Mouse (Mus musculus) olfactory bulb, adult 2 months (tissue): ENCODE measurements at regions not wholly inside any gene's neighbourhood (a gene's known extent, or its start where the extent isn't known, plus 50 kb on each side); places are given as distances from the start of the nearest gene placed in this dataset.
"Not testable (repeated sequence)": the region's sequence is repeated elsewhere in the genome, so short reads cannot be mapped to it uniquely, and the experiment has no call there.

ENCODE experiments used
- H3K27ac ChIP-seq: fragments of 200-500 bp; 2 replicates; pipeline ENCODE4 v1.5.1; 2012; ENCODE audit warnings: low read depth, low read length; ENCODE audit not compliant: insufficient read depth
- H3K4me1 ChIP-seq: fragments of 200-500 bp; 2 replicates; pipeline ENCODE4 v1.6.1; 2012; ENCODE audit warnings: low read length; ENCODE audit not compliant: control insufficient read depth, insufficient read depth
- H3K4me3 ChIP-seq: fragments of 200-500 bp; 2 replicates; pipeline ENCODE4 v1.5.1; 2012; ENCODE audit warnings: mild to moderate bottlenecking, low read depth, low read length, moderate library complexity; ENCODE audit not compliant: insufficient read depth
- CTCF ChIP-seq: fragments of 200-500 bp; IDR thresholded peaks from 2 replicates; pipeline ENCODE4 v1.5.1; 2012; ENCODE audit warnings: low read depth, mild to moderate bottlenecking, low read length, moderate library complexity; ENCODE audit not compliant: insufficient read depth
- POLR2A ChIP-seq: fragments of 200-500 bp; IDR thresholded peaks from 2 replicates; pipeline ENCODE4 v1.6.1; 2012; ENCODE audit warnings: mild to moderate bottlenecking, low read depth, low read length, moderate library complexity; ENCODE audit not compliant: insufficient read depth
- WGBS: fragments of 180-500 bp; shearing (Covaris S2); methylation state at CpG from one replicate; pipeline ENCODE4 v1.1.7; 2018; 5-methylcytosine and 5-hydroxymethylcytosine counted together

GRCm38 (mm10) chr1:73630363-73630762 is 493.9 kb downstream of the Tns1 start:
- Histone ChIP-seq H3K27ac (no peak overlapping the region), H3K4me3 (no peak overlapping the region), H3K4me1 (no peaks in the 10 kb centered on the region)
- WGBS: 39% methylated on average over 1 of the region's 1 CpGs
- no peak for TF ChIP-seq POLR2A
- no peak for TF ChIP-seq CTCF

GRCm38 (mm10) chr1:73625365-73625764 is 498.9 kb downstream of the Tns1 start:
- no peak overlapping the region for H3K4me3 ChIP-seq
- TF ChIP-seq CTCF: no peak
- TF ChIP-seq POLR2A: no peak
- WGBS: 94% methylated on average over 5 of the region's 5 CpGs
- no peak overlapping the region for H3K27ac ChIP-seq
- no peaks in the 10 kb centered on the region for H3K4me1 ChIP-seq

GRCm38 (mm10) chr1:73621121-73621520 is 503.1 kb downstream of the Tns1 start:
- WGBS: 91% methylated on average over 5 of the region's 5 CpGs
- not testable (repeated sequence) for H3K27ac ChIP-seq, H3K4me3 ChIP-seq, H3K4me1 ChIP-seq

GRCm38 (mm10) chr1:73618551-73619170 is 505.6 kb downstream of the Tns1 start:
- 42% methylated on average over 4 of the region's 4 CpGs for WGBS
- no peaks in the 10 kb centered on the region for H3K4me1 ChIP-seq
- no peak overlapping the region for H3K27ac ChIP-seq
- H3K4me3 ChIP-seq: no peak overlapping the region
- TF ChIP-seq CTCF (no peak), POLR2A (no peak)

GRCm38 (mm10) chr1:73593653-73594385 is 530.4 kb downstream of the Tns1 start:
- Histone ChIP-seq H3K4me3 (no peak overlapping the region), H3K27ac (no peak overlapping the region), H3K4me1 (no peaks in the 10 kb centered on the region)
- 85% methylated on average over 9 of the region's 9 CpGs for WGBS
- no peak for TF ChIP-seq CTCF
- no peak for TF ChIP-seq POLR2A

- WGBS: 48% methylated on average over 9 of the region's 9 CpGs
- Histone ChIP-seq H3K27ac (no peak overlapping the region), H3K4me3 (no peak overlapping the region), H3K4me1 (no peaks in the 10 kb centered on the region)
- TF ChIP-seq CTCF (no peak), POLR2A (no peak)
Observed at GRCm38 (mm10) chr1:73591342-73592099, 532.7 kb downstream of the Tns1 start.

DNA sequence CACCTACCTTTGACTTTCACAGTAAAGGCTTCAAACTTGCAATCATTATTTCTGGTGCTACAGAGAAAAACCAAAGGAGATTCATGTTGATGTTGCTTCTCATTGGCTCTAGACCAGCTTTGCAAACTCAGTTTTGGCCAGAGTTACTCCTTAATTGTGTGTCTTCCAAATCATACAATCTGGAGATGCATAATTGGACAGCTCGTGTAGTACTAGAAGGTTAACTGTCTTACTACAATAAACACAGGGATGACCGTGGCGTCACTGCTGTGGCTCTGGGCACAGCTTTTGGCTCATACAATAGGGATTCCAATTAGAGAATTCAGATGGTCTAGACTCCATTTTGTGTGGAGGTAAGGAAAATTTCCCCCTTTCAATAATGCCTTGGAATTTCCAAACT is 544.6 kb downstream of the Tns1 start:
- TF ChIP-seq POLR2A (no peak), CTCF (no peak)
- Histone ChIP-seq H3K4me1 (no peaks in the 10 kb centered on the region), H3K27ac (no peak overlapping the region), H3K4me3 (no peak overlapping the region)
- WGBS: 43% methylated on average over 3 of the region's 3 CpGs

- WGBS: 97% methylated on average over 1 of the region's 1 CpGs
- H3K27ac ChIP-seq: no peak overlapping the region
- no peak overlapping the region for H3K4me3 ChIP-seq
- no peak for TF ChIP-seq CTCF
- no peak for TF ChIP-seq POLR2A
- no peaks in the 10 kb centered on the region for H3K4me1 ChIP-seq
Observed at GRCm38 (mm10) chr1:73577019-73577418, 547.2 kb downstream of the Tns1 start.

GRCm38 (mm10) chr1:73575694-73576093 is 548.6 kb downstream of the Tns1 start:
- no peaks in the 10 kb centered on the region for H3K4me1 ChIP-seq
- H3K4me3 ChIP-seq: no peak overlapping the region
- no peak overlapping the region for H3K27ac ChIP-seq
- TF ChIP-seq CTCF (no peak), POLR2A (no peak)
- WGBS: 73% methylated on average over 1 of the region's 1 CpGs
